In the genomic region with DNA sequence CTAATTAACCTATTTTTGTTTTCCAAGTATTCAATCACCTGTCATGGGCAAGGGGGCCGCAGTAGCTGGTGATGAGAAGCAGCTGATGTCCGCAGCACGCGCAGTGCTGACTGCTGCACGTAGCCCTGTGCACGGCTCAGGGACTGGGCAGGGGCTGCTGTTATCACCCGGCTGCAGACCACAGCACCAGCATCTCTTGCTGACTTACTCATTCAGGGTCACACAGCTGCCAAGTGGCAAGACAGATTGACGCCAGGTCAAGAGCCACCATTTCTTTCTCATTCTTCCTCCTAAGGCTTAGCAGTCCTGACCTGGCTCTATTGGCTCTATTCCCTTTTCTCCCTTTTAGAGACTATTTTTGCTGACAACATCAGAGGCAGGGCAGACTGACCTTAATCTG, we compare ENCODE assay signal across 21 mouse cellular contexts. TPM values are rescaled to one million over a fixed set of nuclear protein-coding genes. Genes with fewer than 3 reads are reported as not detected.
DNase-seq lines count a peak whose midpoint lies in the region; ATAC-seq and TF ChIP-seq lines count a peak whose summit lies in the region.
"Had no signal": no experiment of that assay in that cellular context is flagged by ENCODE, and none has a peak within 500 bp of the region (broad histone marks: within the 10 kb centered on the region; RNA-seq: fewer than 3 reads in every experiment).

No protein-coding gene starts in this region.

- no peaks in the 10 kb centered on the region for H3K27me3 ChIP-seq in limb, embryonic 11.5 days (ENCODE audit: control insufficient read depth, insufficient read depth, low read length)
- no peaks in the 10 kb centered on the region for H3K27me3 ChIP-seq in limb, embryonic 10.5 days (ENCODE audit: low read depth, poor library complexity, severe bottlenecking)
- no peaks in the 10 kb centered on the region for H3K27me3 ChIP-seq in liver, postnatal 0 days (ENCODE audit: insufficient read depth, low read length)
- H3K27me3 ChIP-seq in neural tube, embryonic 15.5 days (replicated peaks): no peaks in the 10 kb centered on the region
- H3K27me3 ChIP-seq: CH12.LX; embryonic facial prominence, embryonic 12.5 days; forebrain, embryonic 15.5 days; kidney, embryonic 15.5 days; midbrain, embryonic 15.5 days had no signal

- DNase-seq in adrenal gland, postnatal 36 days: peak; percentile 40 to 43
- no peak for DNase-seq in adrenal gland, adult 18-20 months (ENCODE audit: low spot score in 2 of 2)
- no peak for DNase-seq in limb, embryonic 11.5 days (ENCODE audit: low spot score)
- no peak for DNase-seq in limb, embryonic 10.5 days (ENCODE audit: low spot score)
- DNase-seq in liver: peak; percentile 76
- DNase-seq in liver, postnatal 0 days: peak; percentile 44
- no peak for DNase-seq in ovary, postnatal 10 days (ENCODE audit: low spot score)
- DNase-seq: gastrocnemius, postnatal 14 days; heart, adult 2 months; right cerebral cortex, adult 18-20 months; thymus, postnatal 36 days had no signal

- no peak overlapping the region for H3K4me3 ChIP-seq in limb, embryonic 11.5 days (ENCODE audit: low read depth, low read length)
- no peak overlapping the region for H3K4me3 ChIP-seq in limb, embryonic 10.5 days
- H3K4me3 ChIP-seq in liver, postnatal 0 days (ENCODE audit: low read depth, low read length): no peak overlapping the region
- no peak overlapping the region for H3K4me3 ChIP-seq in neural tube, embryonic 15.5 days (replicated peaks)
- H3K4me3 ChIP-seq: embryonic facial prominence, embryonic 12.5 days; forebrain, embryonic 15.5 days; heart, adult 2 months; kidney, embryonic 15.5 days; midbrain, embryonic 15.5 days; myocyte had no signal

- 0 out of 2 replicates have a peak, but pooled peaks have one; percentile 62 for ATAC-seq in limb, embryonic 11.5 days (ENCODE audit: insufficient number of reproducible peaks, low FRiP score, low TSS enrichment, low read depth)
- peak; percentile 48 for ATAC-seq in liver, postnatal 0 days
- ATAC-seq in neural tube, embryonic 15.5 days (ENCODE audit: low FRiP score): no peak
- ATAC-seq: forebrain, embryonic 15.5 days; intestine, embryonic 16.5 days; lung, postnatal 0 days; midbrain, embryonic 15.5 days had no signal

- WGBS in limb, embryonic 11.5 days: 80% methylated on average over 8 of the region's 8 CpGs
- 80% methylated on average over 8 of the region's 8 CpGs for WGBS in limb, embryonic 10.5 days
- WGBS in liver, postnatal 0 days (ENCODE audit: insufficient replicate concordance): 58% methylated on average over 8 of the region's 8 CpGs
- WGBS in neural tube, embryonic 15.5 days: 85% methylated on average over 8 of the region's 8 CpGs

- no peak overlapping the region for H3K4me2 ChIP-seq in limb, embryonic 11.5 days (ENCODE audit: low read depth, severe bottlenecking)
- H3K4me2 ChIP-seq in liver, postnatal 0 days (ENCODE audit: low read depth, low read length): peak overlapping the region; percentile 18; the same call in 1 of the 2 replicates
- no peak overlapping the region for H3K4me2 ChIP-seq in neural tube, embryonic 15.5 days
- H3K4me2 ChIP-seq: embryonic facial prominence, embryonic 12.5 days; forebrain, embryonic 15.5 days; hindbrain, embryonic 14.5 days; kidney, embryonic 15.5 days; midbrain, embryonic 15.5 days had no signal

- no peak for TF ChIP-seq CTCF in liver, postnatal 0 days (IDR thresholded peaks at IDR 0.05; ENCODE audit: low read depth)

- no peaks in the 10 kb centered on the region for H3K4me1 ChIP-seq in limb, embryonic 11.5 days (ENCODE audit: control insufficient read depth, insufficient read depth, low read length)
- no peaks in the 10 kb centered on the region for H3K4me1 ChIP-seq in limb, embryonic 10.5 days
- peaks cover 25% of the 10 kb centered on the region for H3K4me1 ChIP-seq in liver, postnatal 0 days (ENCODE audit: insufficient read depth)
- no peaks in the 10 kb centered on the region for H3K4me1 ChIP-seq in neural tube, embryonic 15.5 days
- H3K4me1 ChIP-seq: embryonic facial prominence, embryonic 12.5 days; forebrain, embryonic 15.5 days; kidney, embryonic 15.5 days; midbrain, embryonic 15.5 days had no signal

- H3K27ac ChIP-seq in limb, embryonic 11.5 days (replicated peaks; ENCODE audit: low read depth, low read length): no peak overlapping the region
- no peak overlapping the region for H3K27ac ChIP-seq in limb, embryonic 10.5 days
- H3K27ac ChIP-seq in liver, postnatal 0 days (ENCODE audit: low read depth): peak overlapping the region; percentile 1; the same call in 1 of the 2 replicates
- H3K27ac ChIP-seq in neural tube, embryonic 15.5 days (replicated peaks): no peak overlapping the region
- H3K27ac ChIP-seq: embryonic facial prominence, embryonic 12.5 days; forebrain, embryonic 15.5 days; heart, adult 2 months; hindbrain, embryonic 14.5 days; kidney, embryonic 15.5 days; midbrain, embryonic 15.5 days had no signal

- no peak overlapping the region for H3K9ac ChIP-seq in limb, embryonic 11.5 days (ENCODE audit: low read length)
- H3K9ac ChIP-seq in liver, postnatal 0 days (replicated peaks): no peak overlapping the region
- no peak overlapping the region for H3K9ac ChIP-seq in neural tube, embryonic 15.5 days (replicated peaks)
- H3K9ac ChIP-seq: embryonic facial prominence, embryonic 12.5 days; forebrain, embryonic 15.5 days; hindbrain, embryonic 14.5 days; kidney, embryonic 15.5 days; midbrain, embryonic 15.5 days had no signal

- TF ChIP-seq EP300 in liver, postnatal 0 days (IDR thresholded peaks at IDR 0.05; ENCODE audit: low read depth): peak; percentile 87

- peaks cover 50% of the 10 kb centered on the region for H3K36me3 ChIP-seq in limb, embryonic 11.5 days (ENCODE audit: control insufficient read depth, insufficient read depth, low read length)
- peaks cover 100% of the 10 kb centered on the region for H3K36me3 ChIP-seq in limb, embryonic 10.5 days
- peaks cover 98% of the 10 kb centered on the region for H3K36me3 ChIP-seq in liver, postnatal 0 days (replicated peaks; ENCODE audit: insufficient read depth, low read length)
- peaks cover 99% of the 10 kb centered on the region for H3K36me3 ChIP-seq in neural tube, embryonic 15.5 days

- H3K9me3 ChIP-seq in limb, embryonic 11.5 days (ENCODE audit: control insufficient read depth, low read length): no peaks in the 10 kb centered on the region
- no peaks in the 10 kb centered on the region for H3K9me3 ChIP-seq in limb, embryonic 10.5 days (replicated peaks)
- no peaks in the 10 kb centered on the region for H3K9me3 ChIP-seq in liver, postnatal 0 days (ENCODE audit: low read length)
- no peaks in the 10 kb centered on the region for H3K9me3 ChIP-seq in neural tube, embryonic 15.5 days (replicated peaks)
- H3K9me3 ChIP-seq: embryonic facial prominence, embryonic 12.5 days; forebrain, embryonic 15.5 days; kidney, embryonic 15.5 days; midbrain, embryonic 15.5 days had no signal

RNA-seq across cellular contexts. Expression of gene Znfx1, which starts 23.4 kb away (rescaled TPM):
- total RNA-seq in adrenal gland, postnatal 36 days (2021): 10 to 100 TPM; 50.0 to 57.8 TPM
- 10 to 100 TPM; 56.3 to 72.9 TPM for total RNA-seq in adrenal gland, adult 18-20 months (2021)
- polyA plus RNA-seq in limb, embryonic 11.5 days (2014; fragmentation: Nextera tagmentation; extraction: Ambion mirVana): 4.7 and 5.6 TPM in 2 replicates
- polyA plus RNA-seq in limb, embryonic 10.5 days (2016; fragmentation: Nextera tagmentation; extraction: Ambion mirVana): 5.0 and 5.1 TPM in 2 replicates
- 5.8 and 6.3 TPM in 2 replicates for polyA plus RNA-seq in liver, postnatal 0 days (2015; fragmentation: Nextera tagmentation; extraction: Ambion mirVana)
- 8.4 and 8.8 TPM in 2 replicates for polyA plus RNA-seq in neural tube, embryonic 15.5 days (2015; fragmentation: Nextera tagmentation; extraction: Ambion mirVana)

RNA-seq across cellular contexts. Expression of gene Ddx27, which starts 24.4 kb away (rescaled TPM):
- total RNA-seq in adrenal gland, postnatal 36 days (2021): 10 to 100 TPM; 32.0 to 42.5 TPM
- total RNA-seq in adrenal gland, adult 18-20 months (2021): 10 to 100 TPM; 30.6 to 35.9 TPM
- 49.3 and 54.0 TPM in 2 replicates for polyA plus RNA-seq in limb, embryonic 11.5 days (2014; fragmentation: Nextera tagmentation; extraction: Ambion mirVana)
- polyA plus RNA-seq in limb, embryonic 10.5 days (2016; fragmentation: Nextera tagmentation; extraction: Ambion mirVana): 68.6 and 77.0 TPM in 2 replicates
- polyA plus RNA-seq in liver, postnatal 0 days (2015; fragmentation: Nextera tagmentation; extraction: Ambion mirVana): 19.2 and 21.9 TPM in 2 replicates
- 32.5 and 42.8 TPM in 2 replicates for polyA plus RNA-seq in neural tube, embryonic 15.5 days (2015; fragmentation: Nextera tagmentation; extraction: Ambion mirVana)

RNA-seq across cellular contexts. Expression of gene Stau1, which starts 43.3 kb away (rescaled TPM):
- 10 to 100 TPM; 69.7 to 75.8 TPM for total RNA-seq in adrenal gland, postnatal 36 days (2021)
- 10 to 100 TPM; 68.4 to 76.3 TPM for total RNA-seq in adrenal gland, adult 18-20 months (2021)
- polyA plus RNA-seq in limb, embryonic 11.5 days (2014; fragmentation: Nextera tagmentation; extraction: Ambion mirVana): 100 and 108 TPM in 2 replicates
- polyA plus RNA-seq in limb, embryonic 10.5 days (2016; fragmentation: Nextera tagmentation; extraction: Ambion mirVana): 87.9 and 98.3 TPM in 2 replicates
- 28.6 and 31.5 TPM in 2 replicates for polyA plus RNA-seq in liver, postnatal 0 days (2015; fragmentation: Nextera tagmentation; extraction: Ambion mirVana)
- 96.6 and 103 TPM in 2 replicates for polyA plus RNA-seq in neural tube, embryonic 15.5 days (2015; fragmentation: Nextera tagmentation; extraction: Ambion mirVana)

Comparison
In these comparisons a context has a peak if more than half of its experiments do, and no peak if none do; other contexts are left out.
1. DNase-seq: peak in adrenal gland, postnatal 36 days (2 of 2), liver (single experiment) and liver, postnatal 0 days (single experiment); none in adrenal gland, adult 18-20 months (0 of 2), limb, embryonic 11.5 days (single experiment), limb, embryonic 10.5 days (single experiment) and ovary, postnatal 10 days (single experiment).